Mouse (Mus musculus) hematopoietic stem cell, adult 5-6 weeks (primary cell): Measurements from ENCODE around the gene Dcun1d1. TPM values are rescaled to one million over a fixed set of nuclear protein-coding genes. Genes with fewer than 3 reads are reported as not detected.

Source experiments
- ATAC-seq, 2 experiments: fragments of 125-278 bp in 1 of 2; replicated peaks in 1 of 2; 2 replicates each; pipeline ENCODE4 v1.8.0; 2016 to 2017; ENCODE audit warnings: inconsistent platforms in 2 of 2, mild to moderate bottlenecking in 2 of 2, moderate number of reproducible peaks in 2 of 2, low read depth in 1 of 2, moderate TSS enrichment in 1 of 2; ENCODE audit not compliant: low FRiP score in 2 of 2, poor library complexity in 2 of 2, severe bottlenecking in 2 of 2, insufficient read depth in 1 of 2, low TSS enrichment in 1 of 2
- total RNA-seq: library from RNA; stranded (forward); fragments of 172-1452, 232-1000 nt; gene quantifications from 2 replicates; pipeline ENCODE4 v1.2.3, GENCODE M21; 2017

Gene Dcun1d1
- 476 and 482 TPM in 2 replicates for total RNA-seq

DNA sequence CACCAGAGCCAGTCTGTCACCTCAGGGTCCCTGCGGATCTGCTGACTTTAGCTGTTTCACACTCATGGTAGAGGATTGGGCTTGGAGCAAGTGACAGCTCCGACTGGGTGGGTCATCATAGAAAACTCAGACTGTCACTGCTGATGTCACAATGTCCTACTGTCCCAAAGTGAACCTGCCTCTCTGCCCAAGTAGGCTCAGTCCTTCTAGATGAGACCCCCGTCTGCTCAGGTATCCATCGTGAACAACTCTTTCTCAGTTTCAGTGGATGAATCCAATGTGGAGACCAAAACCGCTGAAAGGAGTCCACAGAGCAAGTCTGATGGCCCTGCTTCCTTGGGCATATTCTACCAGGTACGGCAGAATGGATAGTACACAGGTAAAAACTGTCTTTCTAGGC lies at the start of gene Dcun1d1:
Gene Dcun1d1, minus strand, starts transcription at position 101 of the 400 bp plus-strand sequence.
- ATAC-seq = no peak

DNA sequence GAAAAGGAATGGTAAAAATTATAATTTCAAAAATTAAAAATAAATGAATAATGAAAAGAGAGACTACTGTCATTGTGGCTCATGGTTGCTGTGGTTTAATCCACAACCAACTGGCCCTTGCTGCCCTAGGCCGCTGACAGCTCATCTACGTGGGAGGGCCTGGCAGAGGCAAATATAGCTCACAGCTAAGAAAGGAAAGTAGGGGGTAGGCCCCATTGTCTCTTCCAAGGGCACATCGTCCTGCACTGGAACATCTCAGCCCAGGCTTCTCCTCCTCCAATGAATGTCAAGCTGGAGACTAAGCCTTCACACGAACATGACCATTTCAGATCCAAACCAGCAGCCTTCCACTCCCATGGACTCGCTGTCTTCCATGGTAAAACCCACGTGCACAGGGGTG lies 49.0 kb upstream of the Dcun1d1 start:
- no peak for ATAC-seq

DNA sequence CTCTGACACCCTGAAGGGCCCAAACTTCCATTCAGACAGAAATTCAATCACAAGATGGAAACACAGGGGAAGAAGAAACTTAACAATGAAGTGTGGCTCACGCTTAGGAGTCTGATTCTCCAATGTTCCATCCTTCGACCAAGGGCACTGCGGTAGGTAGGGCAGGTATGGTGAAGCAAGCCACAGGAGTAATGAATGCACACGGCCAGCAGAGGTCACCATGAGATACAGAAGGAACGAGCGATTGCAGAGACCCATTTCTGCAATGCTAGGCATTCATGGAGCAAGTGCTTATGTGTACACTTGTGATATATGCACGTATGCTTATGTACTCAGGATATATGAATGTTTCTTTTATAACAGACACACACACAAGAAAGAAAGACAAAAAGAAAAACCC lies 36.3 kb upstream of the Dcun1d1 start:
- ATAC-seq = peak; percentile 83 to 86; a peak in 3 of 4 replicates

DNA sequence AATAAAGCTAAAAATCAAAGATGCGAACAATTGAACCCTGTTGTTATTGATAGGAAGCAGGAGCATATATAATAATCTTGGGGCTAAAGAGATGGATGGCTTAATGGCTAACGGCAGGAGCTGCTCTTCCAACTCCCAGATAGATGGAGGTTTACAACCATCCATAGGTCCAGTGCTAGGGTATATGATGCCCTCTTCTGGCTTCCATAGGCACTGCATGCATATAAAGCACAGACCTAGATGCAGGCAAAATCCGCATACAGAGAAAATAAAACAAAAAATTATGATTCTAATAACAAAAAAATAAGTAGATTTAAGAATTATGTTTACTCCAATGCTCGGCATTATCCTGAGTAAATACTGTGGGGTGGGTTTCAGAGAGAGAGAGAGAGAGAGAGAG lies 35.7 kb upstream of the Dcun1d1 start:
- peak; percentile 66 to 77; a peak in 3 of 4 replicates for ATAC-seq

DNA sequence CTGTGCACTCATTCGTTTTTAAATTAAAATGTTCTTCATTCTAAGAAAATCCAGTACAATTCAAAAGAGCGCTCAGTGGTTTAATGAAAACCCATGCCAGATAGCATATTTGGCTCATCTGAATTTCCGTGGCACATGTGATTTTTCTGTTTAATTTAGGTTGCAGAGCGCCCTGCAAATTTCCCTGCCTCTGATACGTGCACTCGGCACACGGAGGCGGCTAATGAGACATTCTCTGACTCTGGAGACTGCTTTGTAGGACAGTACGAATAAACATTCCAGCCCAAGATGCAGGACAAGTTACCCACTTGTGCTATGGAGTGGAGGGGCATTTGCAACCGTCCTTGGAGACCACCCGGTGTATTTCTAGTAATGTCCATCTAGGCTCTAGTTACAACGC lies 33.9 kb upstream of the Dcun1d1 start:
- no peak for ATAC-seq

DNA sequence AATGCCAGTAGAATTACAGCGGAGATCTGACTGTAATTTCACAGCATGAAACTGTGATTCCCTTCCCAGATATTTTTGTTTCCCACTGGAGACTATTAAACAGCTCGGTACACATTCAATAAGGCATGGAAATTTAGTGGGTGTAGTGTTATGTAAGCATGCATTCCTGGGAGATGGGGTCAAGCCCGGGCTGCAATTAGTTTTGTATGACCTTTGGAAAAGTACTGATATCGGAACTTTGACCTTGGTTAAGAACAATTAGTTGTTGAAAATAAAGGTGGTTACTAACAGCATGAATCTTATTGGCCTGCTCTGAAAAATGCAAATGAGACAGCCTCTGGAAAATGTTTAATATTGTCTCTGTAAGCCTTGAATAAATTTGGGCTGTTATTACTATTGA lies 33.2 kb upstream of the Dcun1d1 start:
- ATAC-seq = no peak

DNA sequence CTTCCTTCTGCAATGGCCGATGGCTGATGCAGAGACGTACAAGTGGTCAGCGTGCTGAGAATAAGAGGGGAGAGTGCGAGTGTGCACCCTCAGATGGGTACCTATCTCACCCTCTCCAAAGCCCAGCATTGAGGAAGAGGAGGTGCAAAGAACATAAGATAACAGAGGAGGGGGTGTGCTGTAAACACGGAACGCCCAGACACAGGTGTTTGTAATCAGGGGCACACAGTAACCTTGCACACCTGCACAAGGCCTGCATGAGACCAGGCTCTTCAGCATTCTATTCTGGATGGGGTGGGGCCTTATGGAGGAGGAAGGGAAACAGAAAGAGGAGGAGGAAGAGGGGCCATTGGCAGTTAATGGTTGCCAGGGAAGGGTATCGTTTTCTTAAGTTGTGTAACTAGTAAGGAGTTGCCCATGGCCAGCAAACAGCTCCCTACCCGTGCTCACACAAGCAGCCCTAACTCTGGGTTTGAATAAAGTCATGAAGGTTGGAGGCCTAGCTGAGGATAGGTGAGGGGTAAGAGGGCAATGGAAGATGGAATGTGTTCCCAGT lies 30.2 kb upstream of the Dcun1d1 start:
- ATAC-seq = 0 out of 4 replicates have a peak, but pooled peaks of 1 of the 2 experiments have one; percentile 6

DNA sequence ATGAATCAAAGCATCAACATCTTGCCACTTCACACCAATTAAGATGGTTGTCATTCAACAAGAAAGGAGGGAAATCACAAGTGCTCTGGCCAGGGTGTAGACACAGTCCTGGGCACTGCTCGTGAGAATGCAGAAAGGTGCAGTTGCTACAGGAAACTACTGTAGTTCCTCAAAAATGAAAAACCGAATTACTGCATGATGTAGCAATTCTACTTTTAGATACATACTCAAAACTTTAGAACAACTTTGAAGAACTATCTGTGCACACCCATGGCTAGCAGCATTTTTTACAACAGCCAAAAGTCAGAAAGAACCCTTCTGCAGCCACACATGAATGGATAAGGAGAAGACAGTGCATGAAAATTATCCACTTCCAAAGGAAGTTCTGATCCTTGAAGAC lies 29.2 kb upstream of the Dcun1d1 start:
- peak; percentile 74 to 82; a peak in 3 of 4 replicates for ATAC-seq

DNA sequence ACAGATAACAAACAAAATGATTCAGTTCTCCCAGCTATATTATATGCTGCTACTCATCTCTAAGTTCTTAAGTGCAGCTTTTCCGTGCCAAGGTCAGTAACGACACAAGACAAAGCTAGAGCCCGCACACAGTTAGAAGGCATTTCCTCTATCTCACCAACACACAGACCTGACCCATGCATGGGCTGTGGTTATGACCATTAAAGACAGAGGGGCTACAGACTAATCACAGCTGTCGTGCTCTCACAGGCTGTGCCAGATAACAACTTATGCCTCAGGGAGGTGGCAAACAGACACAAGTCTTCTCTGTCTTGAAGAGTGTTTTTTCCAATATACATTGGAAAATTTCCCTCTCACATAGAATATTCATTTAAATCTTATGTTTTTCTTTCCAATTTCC lies 27.7 kb upstream of the Dcun1d1 start:
- ATAC-seq = no peak

DNA sequence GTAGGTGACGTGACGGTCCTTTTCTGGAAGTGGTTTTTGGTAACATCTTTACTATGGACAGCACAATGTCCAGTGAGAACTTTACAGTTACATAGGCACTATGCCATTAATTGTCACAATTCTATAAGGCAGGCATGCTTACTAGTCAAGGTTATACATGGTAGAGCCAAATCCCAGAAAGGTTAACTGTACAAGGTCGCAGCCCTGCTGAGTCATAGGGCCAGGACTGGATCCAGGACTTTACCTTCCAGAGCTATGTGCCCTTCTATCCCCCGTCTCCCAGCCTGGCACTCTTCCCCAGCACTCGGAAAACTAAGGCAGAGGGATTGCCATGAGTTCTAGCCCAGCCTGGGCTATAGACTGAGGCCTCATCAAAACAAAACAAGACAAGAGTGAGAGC lies 26.7 kb upstream of the Dcun1d1 start:
- no peak for ATAC-seq

DNA sequence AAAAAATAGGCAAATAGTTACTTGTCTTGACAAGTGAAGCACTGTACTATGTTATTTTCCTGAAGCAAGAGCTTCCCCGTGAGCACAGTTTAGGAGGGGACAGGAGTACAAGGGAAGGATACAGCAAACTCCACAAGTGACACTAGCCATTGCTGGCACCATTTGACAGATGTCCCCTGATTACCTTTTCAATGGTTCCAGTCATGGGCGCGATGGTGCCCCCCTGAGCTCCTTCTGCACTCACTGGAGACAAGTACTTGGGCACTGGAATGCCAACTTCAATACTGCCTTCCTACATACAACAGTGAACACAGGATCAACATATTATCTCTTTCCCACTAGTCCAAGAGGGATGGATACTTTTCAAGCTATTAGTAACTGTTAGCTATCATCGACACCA lies 26.2 kb upstream of the Dcun1d1 start:
- no peak for ATAC-seq

DNA sequence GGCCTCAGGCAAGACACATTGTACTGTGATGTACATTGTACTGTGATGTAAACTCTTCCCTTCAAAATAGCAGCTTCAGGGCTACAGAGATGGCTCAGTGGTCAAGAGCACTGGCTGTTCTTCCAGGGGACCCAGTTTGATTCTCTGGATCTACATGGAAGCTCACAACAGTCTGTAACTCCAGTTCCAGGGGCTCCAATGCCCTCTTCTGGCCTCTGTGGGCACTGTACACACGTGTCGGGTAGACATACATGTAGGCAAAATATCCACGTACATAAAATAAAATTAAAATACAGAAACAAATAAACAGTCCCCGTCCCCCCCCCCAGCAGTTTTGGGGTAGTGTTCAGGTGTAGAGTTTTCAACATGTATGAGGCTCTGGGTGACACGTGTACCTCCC lies 25.7 kb upstream of the Dcun1d1 start:
- ATAC-seq = no peak

DNA sequence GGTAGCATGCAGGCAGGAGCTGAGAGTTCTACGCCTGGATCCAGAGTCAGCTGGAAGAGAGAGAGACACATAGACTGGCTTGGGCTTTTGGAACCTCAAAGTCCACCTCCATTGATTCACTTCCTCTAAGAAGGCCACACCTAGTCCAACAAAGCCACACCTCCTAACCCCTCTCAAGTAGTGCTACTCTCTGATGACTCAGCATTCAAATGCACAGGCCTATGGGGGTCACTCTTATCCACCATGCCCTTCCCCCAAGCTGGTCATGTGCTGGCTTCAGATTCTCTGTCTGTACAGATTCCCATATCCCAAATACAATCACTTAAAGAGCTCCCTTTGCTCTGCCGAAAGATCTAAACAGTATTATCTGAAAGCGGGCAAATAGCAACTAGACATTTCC lies 20.0 kb upstream of the Dcun1d1 start:
- no peak for ATAC-seq

DNA sequence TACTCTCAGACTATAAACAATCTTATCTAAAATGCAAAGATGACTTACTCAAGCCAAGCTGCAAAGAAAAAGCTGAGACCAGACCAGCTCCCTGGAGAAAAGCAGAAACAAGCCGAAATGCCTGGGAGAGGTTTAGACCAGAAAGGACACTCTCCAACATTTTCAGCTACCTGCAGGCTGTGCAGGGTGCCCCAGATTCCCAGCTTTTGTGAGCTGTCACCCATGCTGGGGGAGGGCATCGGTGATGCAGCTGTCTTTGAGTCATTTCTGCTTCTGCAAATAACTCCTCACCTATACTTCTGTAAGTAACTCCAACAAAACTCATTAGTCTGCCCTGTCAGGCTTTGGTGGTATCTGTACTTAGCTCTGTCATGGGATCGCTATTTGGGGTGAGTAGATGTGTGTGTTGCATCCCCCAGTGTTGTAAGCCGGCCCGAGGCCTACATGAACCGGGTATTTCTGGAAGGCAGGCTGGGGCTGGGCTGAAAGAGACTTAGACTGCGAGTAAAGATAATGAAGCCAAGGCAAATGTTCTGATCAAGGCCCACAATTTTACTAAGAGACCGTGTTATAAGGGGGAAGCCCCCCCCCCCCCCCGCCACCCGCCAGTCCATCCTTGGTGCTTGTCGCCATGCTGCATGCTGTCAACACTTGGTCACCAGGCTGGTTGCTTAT lies 17.8 kb upstream of the Dcun1d1 start:
- ATAC-seq = no peak

DNA sequence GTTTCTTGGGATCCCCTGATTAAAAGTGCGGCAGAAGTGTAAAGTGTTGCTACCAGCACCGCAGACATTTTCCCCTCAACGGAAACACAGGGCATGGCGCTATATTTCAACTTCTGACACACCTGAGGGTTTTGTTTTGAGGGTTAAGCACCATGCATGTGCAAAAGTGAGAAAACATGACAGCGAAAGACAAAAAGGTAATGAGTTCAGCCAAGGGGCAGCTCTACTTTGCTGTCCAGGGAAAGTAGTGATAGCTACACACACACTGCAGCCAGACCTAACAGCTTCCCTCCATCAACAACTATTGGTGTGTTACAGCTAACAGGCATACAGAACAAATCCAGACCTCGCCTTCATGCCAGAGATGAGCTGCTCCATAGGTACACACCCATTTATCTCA lies 16.6 kb upstream of the Dcun1d1 start:
- no peak for ATAC-seq

DNA sequence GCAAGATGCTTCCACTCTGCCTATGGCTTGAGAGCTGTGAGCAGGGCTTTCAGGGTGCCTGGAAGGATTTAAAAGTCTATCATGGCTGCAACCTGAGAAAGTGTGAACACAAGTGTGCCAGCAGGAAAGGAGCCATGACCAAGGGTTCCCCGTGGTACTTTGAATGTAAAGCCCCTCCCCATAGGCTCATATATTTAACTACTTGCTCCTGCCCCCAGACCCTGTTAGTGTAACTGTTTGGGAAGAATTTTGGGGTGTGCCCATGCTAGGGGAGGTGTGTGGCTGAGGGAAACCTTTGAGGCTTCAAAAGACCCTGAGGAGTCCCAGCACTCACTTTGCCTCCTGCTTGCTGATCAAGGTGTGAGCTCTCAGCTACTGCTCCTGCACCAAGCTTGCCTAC lies 15.9 kb upstream of the Dcun1d1 start:
- ATAC-seq = no peak

DNA sequence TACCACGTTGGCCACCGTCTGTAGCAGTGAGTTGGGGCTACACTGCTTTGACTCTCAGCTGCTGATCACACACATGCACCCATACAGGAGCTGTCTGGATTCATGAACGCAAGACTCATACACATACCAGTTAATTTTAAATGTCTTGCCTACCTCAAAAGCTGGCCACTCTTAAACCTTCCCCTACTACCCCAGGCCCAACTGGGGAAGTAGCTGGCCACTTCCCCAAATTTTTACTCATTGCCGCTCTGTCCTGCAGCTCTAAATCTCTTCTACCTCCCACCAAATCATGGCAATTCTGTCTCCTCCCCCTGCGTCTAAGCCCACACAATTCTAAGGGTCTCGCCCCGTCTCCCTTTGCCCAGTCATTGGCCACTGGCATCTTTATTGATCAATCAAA lies 11.0 kb upstream of the Dcun1d1 start:
- ATAC-seq = peak; percentile 82 to 83

DNA sequence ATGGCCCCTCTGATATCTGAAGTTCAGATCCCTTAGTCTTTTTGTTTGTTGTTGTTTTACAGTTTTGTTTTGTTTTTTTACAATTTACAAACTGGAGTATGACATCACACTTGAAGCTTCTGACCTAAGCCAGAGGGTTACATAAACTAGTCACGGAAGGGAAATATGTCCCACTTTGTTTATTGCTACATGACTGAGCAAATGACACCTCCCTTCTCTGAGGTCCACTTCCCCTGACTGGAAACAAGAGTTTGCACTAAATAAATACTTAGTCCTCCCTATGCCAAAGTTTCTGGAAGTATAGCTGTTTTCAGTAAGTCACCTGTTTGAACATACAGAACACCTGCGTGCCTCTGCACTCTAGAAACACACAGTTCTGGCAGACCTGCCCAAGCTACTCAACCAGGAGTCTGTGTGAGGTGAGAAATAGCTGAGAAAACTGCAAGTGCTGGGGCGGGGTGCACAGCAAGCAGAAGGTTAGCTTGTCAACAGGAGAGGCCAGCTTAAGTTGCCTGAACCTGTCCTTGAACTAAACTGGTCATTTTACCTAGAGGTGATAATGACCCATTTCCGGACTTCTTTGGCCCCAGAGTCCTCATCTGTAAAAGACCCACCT lies 3.4 kb upstream of the Dcun1d1 start:
- no peak for ATAC-seq

DNA sequence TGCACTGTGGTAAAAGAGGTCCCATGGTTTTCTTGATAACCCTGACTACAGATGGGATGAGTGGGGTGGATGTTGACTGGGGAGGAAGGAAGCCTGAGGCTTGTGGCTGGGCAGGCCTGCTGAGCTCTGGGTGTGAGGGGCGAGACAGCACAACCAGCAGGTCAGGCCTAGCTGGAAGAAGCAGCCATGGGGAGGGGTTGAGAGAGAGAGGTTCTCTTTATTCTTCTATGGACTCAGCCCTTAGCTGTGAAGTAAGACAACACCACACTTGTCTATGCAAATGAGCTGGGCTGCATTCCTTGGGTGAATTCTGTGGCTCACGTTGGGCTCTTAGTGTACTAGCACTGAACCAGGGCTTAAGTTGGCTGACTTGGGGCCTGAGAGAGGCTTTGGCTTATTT lies 2.8 kb upstream of the Dcun1d1 start:
- peak; percentile 65 to 71 for ATAC-seq
